Mouse (Mus musculus): ENCODE data around the gene Myb. TPM values are rescaled to one million over a fixed set of nuclear protein-coding genes. Genes with fewer than 3 reads are reported as not detected.

The Myb gene
- total RNA-seq, 2 experiments from 2014 or later, result 0.14 TPM; not detected in 1

- no peak for DNase-seq (ENCODE audit: low spot score)
Observed at GRCm38 (mm10) chr10:21130901-21131493, 29.8 kb downstream of the Myb start.

- no peak for DNase-seq (ENCODE audit: low spot score)
Observed at GRCm38 (mm10) chr10:21128086-21128611, 32.6 kb downstream of the Myb start.

DNA sequence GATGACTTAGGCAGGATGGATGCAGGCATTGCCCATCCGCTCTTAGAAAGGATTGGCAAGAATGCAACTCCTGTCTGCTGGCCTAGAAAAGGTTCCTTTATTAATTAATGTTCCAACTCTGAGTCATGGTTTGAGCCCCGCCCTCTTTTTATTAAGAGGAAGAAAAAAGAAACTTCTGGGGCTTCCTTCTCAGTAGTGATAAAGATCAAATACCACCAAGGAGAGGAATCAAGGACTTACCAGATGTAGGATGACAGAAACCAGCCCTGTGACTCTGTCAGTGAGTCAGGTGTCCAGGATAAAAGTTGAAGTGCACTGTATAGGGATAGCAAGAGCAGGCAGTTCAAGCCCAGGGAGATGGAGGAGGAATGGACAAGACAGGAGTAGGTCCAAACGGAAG, 42.4 kb downstream of the Myb start:
- DNase-seq (ENCODE audit: low spot score), result no peak

- no peak for DNase-seq (ENCODE audit: low spot score)
Observed at GRCm38 (mm10) chr10:21114459-21114858, 46.3 kb downstream of the Myb start.

DNA sequence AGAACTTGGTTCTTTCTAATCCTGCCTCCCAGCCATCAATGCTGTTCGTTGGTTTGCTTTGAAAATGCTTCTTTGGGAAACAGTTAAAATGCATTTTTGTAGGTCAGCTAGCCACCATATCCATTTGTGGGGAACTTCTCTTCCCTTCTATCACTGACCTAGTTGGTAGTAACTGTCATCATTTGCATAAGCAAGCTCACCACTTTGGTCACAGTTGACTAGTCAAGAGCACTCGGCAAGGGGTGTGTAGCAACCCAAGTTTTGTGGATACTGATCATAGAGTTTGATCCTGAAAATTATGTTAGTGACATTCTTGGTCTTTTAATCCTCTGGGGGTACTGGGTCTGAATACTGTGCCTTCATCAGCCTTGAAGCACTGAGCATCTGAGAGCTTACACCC, 48.1 kb downstream of the Myb start:
- DNase-seq (ENCODE audit: low spot score), result no peak

- DNase-seq (ENCODE audit: low spot score), result no peak
Observed at GRCm38 (mm10) chr10:21109337-21110056, 51.3 kb downstream of the Myb start.

DNA sequence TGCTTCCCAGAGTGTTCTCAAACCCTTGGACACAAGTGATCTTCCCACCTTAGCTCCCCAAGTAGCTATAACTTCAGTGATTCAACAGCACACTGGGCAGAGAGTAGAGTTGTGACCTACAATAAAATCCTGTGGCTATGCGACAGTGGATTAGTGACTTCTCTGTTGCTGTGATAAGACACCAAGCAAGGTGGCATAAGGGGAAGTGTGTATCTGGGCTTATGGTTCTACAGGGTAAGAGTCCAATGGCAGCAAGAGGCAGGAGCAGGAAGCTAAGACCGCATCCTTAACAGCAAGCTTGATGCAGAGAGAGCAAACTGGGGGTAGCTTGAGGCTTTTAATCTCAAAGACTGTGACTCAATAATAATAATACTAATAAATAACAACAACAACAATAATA, 52.0 kb downstream of the Myb start:
- no peak for DNase-seq (ENCODE audit: low spot score)

DNA sequence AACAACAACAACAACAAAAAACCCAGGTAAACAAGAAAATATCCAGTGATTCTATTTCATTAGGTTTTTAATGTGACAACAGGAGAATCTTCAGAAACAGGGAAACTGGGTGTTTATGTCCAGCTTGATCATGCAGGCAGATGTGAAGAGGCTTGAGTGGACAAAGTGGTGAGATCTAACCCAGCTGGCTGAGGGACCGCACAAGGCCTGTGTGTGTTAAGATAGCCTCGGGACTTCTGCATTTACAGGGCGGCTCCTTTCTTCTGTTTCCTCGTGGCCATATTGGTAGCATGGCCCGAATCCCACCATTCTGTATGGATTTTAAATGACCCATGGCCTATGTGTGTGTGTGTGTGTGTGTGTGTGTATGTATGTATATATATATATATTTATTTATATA, 52.6 kb downstream of the Myb start:
- no peak for DNase-seq (ENCODE audit: low spot score)

- no peak for DNase-seq (ENCODE audit: low spot score)
Observed at GRCm38 (mm10) chr10:21105206-21105605, 55.6 kb downstream of the Myb start.

DNA sequence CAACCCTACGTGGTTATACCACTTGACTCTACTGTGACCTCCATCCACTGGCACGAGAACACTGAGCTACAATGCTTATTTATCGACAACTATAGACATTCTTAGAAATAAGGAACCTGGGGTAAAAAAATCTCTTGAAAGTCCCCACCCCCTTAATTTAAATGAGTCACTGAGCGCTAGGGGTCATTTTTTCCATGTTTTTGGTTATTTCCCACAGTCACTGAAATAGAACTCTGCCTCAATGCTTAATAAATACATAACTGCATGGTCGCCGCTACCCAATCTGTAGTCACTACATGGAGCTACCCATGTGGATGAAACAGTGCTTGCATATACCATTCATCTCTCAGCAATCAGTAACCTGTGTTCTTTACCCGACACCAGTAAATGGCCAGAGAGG, 58.1 kb downstream of the Myb start:
- no peak for DNase-seq (ENCODE audit: low spot score)

DNA sequence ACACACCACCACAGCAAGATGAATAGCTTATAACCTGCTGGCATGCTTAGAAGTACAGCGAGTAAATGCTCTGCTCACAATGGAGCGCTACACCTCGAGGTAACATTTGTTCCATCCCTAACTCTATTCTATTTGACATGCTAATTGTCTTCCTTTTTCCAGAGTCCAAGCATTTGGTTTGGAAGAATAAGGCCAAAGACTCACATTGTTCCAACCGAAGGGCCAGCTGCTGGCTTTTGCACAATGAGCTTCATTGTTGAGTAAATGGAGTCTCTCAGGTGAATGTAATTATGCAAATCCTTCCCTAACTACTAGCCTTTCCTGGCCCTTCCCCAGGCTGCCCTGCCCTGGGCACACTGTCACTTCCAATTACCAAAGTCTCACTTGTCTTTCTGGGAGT, 58.8 kb downstream of the Myb start:
- DNase-seq (ENCODE audit: low spot score), result no peak

DNA sequence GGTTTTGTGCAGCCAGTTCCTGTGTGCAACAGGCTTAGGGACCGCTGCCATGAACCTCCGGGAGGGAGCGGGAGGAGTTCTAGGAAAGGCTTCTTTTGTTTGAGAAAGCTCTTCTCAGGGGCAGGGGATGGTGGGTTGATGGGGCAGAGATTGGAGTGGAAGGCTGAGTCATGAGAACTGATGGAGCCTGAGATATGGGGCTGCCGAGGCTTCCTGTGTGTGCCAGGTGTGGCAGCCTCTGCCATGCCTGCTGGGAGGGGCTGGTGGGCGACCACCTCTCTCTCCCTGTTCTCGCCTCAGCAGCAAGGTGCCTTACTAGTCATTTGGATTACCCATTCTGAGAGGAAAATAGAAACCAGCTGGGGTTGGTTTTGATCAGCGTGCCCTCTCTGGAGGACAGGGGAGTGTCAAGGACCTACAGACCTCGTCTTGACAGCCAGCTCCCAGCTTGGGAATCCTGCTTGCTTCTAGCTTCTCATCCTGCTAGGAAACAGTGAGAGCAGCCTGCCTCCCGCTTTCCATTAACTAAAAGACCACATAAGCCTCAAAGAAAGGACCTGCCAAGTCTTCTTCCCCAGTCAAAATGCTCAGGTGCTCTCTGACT, 60.0 kb downstream of the Myb start:
- no peak for DNase-seq (ENCODE audit: low spot score)

DNA sequence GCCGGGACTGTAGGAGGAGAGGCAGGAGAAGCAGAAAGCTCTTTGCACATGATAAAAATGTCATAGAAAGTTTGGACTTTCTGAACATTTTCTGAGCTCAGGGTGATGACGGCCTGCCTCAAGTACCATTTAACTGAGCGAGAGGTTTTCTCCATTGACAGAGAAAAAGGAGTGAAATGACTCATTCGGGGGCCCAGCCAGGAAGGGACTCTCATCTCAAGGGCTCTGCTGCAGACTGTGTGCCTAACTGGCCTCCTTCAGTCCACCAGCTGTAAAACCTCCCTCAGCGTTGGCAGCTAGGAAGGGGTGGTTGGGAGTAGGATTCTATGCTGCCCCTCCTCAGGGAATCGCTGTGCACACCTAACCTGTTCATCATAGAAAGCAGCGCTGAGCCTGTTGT, 61.3 kb downstream of the Myb start:
- DNase-seq (ENCODE audit: low spot score), result no peak

DNA sequence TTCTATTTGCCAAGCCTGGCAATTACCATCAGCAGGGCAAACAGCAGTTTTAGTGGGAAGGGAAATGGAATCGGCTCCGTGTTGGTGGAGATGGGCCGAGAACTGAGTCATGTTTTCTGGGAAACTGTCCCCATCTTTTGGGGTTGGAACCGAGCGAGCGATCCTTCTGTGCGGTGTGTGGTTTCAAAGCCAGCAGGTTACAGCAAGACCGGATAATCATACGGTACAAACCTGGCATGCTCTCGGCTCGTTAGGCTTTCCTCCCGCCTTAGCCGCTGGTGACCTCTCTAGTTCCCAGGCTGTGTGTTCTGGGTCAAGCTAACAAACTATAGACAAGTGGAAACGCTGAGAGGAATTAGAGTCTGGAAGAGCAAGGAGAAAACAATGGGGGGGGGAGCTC, 65.2 kb downstream of the Myb start:
- DNase-seq (ENCODE audit: low spot score), result no peak

DNA sequence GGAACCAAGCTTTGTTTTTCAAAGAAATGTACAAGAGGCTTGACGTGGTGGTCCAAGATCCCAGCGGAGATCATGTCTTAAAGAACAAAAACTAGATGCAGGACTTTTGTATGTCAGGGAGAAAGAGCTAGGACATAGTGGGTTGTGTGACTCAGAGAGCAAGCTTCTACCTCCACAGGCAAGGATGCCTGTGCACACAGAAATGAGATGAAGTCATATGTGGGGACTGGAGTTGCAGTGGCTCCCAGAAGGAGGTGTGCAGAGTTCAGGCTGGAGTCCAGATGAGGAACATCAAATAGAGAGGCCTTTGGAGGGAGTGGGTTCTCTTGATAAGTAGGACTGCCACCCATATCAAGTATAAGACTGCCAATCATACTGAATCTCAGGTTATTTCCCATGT, 65.9 kb downstream of the Myb start:
- no peak for DNase-seq (ENCODE audit: low spot score)

- DNase-seq (ENCODE audit: low spot score), result no peak
Observed at GRCm38 (mm10) chr10:21093301-21093700, 67.5 kb downstream of the Myb start.

DNA sequence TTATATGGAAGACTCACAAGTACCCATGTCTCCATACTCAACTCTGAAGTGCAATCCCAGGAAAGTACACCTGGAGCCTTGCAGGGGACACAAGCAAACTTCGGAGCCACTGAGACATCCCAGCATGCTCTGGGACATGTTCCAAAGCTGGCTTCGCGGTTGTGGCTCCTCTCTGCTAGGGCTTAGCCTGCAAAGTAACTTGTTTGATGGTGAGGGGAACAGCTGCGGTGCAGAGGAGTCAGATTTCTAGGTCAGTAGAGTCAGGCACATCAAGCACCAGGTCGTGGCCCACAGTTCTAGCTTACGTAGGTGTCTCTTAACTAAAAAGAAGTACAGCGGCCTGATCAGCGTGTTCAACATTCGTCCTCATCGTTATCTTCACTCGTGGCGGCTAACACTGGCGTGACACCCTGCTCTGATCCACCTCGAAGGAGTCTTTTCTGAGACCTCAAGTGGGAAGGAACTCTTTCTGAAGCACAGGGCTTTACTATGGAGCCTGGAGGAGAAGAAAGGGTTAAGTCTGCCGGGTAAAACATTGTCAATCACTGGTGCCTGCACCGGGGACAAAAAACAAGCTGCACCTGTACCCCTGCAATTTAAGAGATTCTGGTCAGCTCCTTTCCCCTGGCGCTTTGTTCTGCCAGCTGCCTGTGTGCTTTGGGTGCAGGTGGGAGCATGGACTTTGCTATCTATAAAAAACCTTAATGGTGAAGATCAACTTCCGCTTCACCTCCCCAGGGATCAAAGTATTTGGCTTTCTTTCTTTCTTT, 68.1 kb downstream of the Myb start:
- DNase-seq (ENCODE audit: low spot score), result no peak

- no peak for DNase-seq (ENCODE audit: low spot score)
Observed at GRCm38 (mm10) chr10:21090922-21091700, 69.7 kb downstream of the Myb start.

GRCm38 (mm10) chr10:21089541-21089940, 71.2 kb downstream of the Myb start:
- DNase-seq (ENCODE audit: low spot score), result no peak

DNA sequence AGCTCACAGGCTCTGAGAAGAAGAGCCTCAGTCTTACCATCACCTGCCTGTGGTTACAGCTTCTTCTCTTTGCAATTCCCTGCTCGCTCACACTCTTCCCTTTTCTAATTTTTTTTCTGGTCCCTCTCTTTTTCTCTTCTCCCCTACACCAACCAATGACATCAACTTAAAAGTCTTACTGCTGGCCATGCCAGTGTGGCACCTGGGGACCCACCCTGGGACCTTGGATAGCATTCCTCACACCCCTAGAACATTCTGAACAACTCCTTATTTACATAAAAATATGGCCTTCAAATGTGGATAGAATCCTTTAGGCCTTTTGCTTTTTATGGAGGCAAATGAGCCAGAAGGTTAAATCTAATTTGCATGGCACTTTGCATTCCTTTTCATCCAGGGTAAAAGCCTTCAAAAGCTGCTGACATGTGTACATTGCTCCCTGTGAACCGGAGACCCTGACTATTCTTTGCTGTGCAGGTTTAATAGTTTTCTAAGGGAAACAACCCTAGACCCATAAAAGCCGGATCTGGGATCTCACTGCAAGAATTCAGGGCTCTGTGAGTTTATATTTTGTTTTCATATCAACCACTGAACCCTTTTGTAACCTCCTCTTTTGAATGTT, 73.1 kb downstream of the Myb start:
- no peak for DNase-seq (ENCODE audit: low spot score)

DNA sequence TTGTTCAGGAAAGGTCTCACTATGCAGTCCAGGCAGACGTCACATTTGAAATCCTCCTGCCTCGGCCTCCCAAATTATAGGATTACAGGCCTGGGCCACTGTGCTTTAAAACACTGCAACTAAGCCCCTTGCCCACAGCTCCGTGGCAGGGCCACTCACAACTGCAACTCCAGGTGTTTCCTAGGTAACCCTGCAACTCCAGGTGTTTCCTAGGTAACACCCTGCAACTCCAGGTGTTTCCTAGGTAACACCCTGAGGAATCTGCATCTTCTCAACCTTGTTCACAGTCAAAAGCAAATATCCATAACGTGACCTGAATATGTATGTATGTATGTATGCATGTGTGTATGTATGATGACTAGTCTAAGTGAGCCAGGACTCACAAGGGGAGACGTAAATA, 75.7 kb downstream of the Myb start:
- DNase-seq (ENCODE audit: low spot score), result no peak

All from gastrocnemius, adult 18-20 months (tissue).